Mouse (Mus musculus) liver, adult 2 months (tissue): Measurements from ENCODE around the gene Psmd10. TPM values are rescaled to one million over a fixed set of nuclear protein-coding genes. Genes with fewer than 3 reads are reported as not detected.
A peak's percentile ranks its signal among the peaks of the same experiment; 100 is the strongest.

ENCODE experiments used
- DNase-seq: peaks from one replicate; pipeline ENCODE4 v3.0.0-alpha.2; 2011; ENCODE audit warnings: low read depth, low spot score; ENCODE audit errors: extremely low read depth
- H3K27ac ChIP-seq: fragments of 200-500 bp; replicated peaks from 2 replicates; pipeline ENCODE4 v1.5.1; 2012; ENCODE audit warnings: low read depth, mild to moderate bottlenecking, control low read depth, inconsistent platforms, low read length; ENCODE audit not compliant: insufficient read depth
- H3K27me3 ChIP-seq: fragments of 200-500 bp; 2 replicates; pipeline ENCODE4 v1.6.1; 2012; ENCODE audit warnings: mild to moderate bottlenecking, moderate library complexity, low read length, inconsistent platforms; ENCODE audit not compliant: control insufficient read depth, insufficient read depth
- H3K36me3 ChIP-seq: fragments of 200-500 bp; 2 replicates; pipeline ENCODE4 v1.6.1; 2012; ENCODE audit warnings: low read length, inconsistent platforms; ENCODE audit not compliant: control insufficient read depth, insufficient read depth
- H3K4me1 ChIP-seq: fragments of 200-500 bp; 2 replicates; pipeline ENCODE4 v1.6.1; 2011; ENCODE audit warnings: low read length; ENCODE audit not compliant: control insufficient read depth, insufficient read depth
- H3K4me3 ChIP-seq: fragments of 200-500 bp; 2 replicates; pipeline ENCODE4 v1.5.1; 2011; ENCODE audit warnings: low read depth, mild to moderate bottlenecking, control low read depth, low read length, moderate library complexity; ENCODE audit not compliant: insufficient read depth
- H3K79me2 ChIP-seq: fragments of 200-500 bp; 2 replicates; pipeline ENCODE4 v1.6.1; 2012; ENCODE audit warnings: inconsistent platforms, mild to moderate bottlenecking, low read length, moderate library complexity; ENCODE audit not compliant: control insufficient read depth, insufficient read depth
- H3K9ac ChIP-seq: fragments of 200-500 bp; 2 replicates; pipeline ENCODE4 v1.6.1; 2012; ENCODE audit warnings: low read depth, mild to moderate bottlenecking, control low read depth, inconsistent platforms, low read length
- CTCF ChIP-seq: fragments of 200-500 bp; IDR thresholded peaks from 2 replicates; pipeline ENCODE4 v1.5.1; 2011; ENCODE audit warnings: low read depth, low read length, control low read depth
- POLR2A ChIP-seq: fragments of 200-500 bp; IDR thresholded peaks from 2 replicates; pipeline ENCODE4 v1.6.1; 2011; ENCODE audit warnings: low read length, control low read depth; ENCODE audit not compliant: insufficient read depth; ENCODE audit errors: extremely low read depth
- WGBS: fragments of 180-500 bp; shearing (Covaris S2); methylation state at CpG from one replicate; pipeline ENCODE4 v1.1.7; 2018; 5-methylcytosine and 5-hydroxymethylcytosine counted together
- polyA plus RNA-seq: library from polyadenylated mRNA; depleted of rRNA; stranded (reverse); fragments of >200 nt; gene quantifications from 2 replicates; pipeline ENCODE4 v1.2.3, GENCODE M21; 2012
- total RNA-seq: library from RNA; depleted of rRNA; stranded (reverse); fragments of >200 nt; gene quantifications from 2 replicates; pipeline ENCODE4 v1.2.3, GENCODE M21; 2014

The Psmd10 gene
- total and polyA plus RNA-seq, 2 experiments: 2.7 to 11.9 TPM

- Histone ChIP-seq H3K27ac (no peak overlapping the region), H3K9ac (no peak overlapping the region), H3K27me3 (no peaks in the 10 kb centered on the region), H3K4me1 (no peaks in the 10 kb centered on the region), H3K36me3 (no peaks in the 10 kb centered on the region; the same call in 1 of the 2 replicates), H3K4me3 (no peak overlapping the region), H3K79me2 (no peaks in the 10 kb centered on the region; the same call in 1 of the 2 replicates)
- no peak for TF ChIP-seq POLR2A
- no peak for TF ChIP-seq CTCF
- DNase-seq: no peak
- WGBS: 59% methylated on average over 6 of the region's 6 CpGs
Measured at GRCm38 (mm10) chrX:140984795-140985194, 28.3 kb upstream of the Psmd10 start.

- Histone ChIP-seq H3K4me1 (no peaks in the 10 kb centered on the region), H3K27me3 (no peaks in the 10 kb centered on the region), H3K9ac (no peak overlapping the region), H3K36me3 (no peaks in the 10 kb centered on the region; the same call in 1 of the 2 replicates), H3K79me2 (no peaks in the 10 kb centered on the region; the same call in 1 of the 2 replicates), H3K27ac (no peak overlapping the region), H3K4me3 (no peak overlapping the region)
- TF ChIP-seq POLR2A (no peak), CTCF (no peak)
- whole genome bisulfite sequencing: 39% methylated on average over 6 of the region's 6 CpGs
- DNase-seq: peak; percentile 31
Measured at GRCm38 (mm10) chrX:140983206-140983960, 26.9 kb upstream of the Psmd10 start.

GRCm38 (mm10) chrX:140980163-140980562 lies 23.6 kb upstream of the Psmd10 start:
- DNase-seq: no peak
- no peak overlapping the region for H3K27ac ChIP-seq
- no peak for TF ChIP-seq POLR2A
- no peak for TF ChIP-seq CTCF
- no peaks in the 10 kb centered on the region for H3K27me3 ChIP-seq
- H3K4me3 ChIP-seq: no peak overlapping the region
- no peaks in the 10 kb centered on the region for H3K36me3 ChIP-seq
- 69% methylated on average over 4 of the region's 4 CpGs for WGBS
- no peaks in the 10 kb centered on the region for H3K4me1 ChIP-seq
- H3K9ac ChIP-seq: no peak overlapping the region
- H3K79me2 ChIP-seq: no peaks in the 10 kb centered on the region; the same call in 1 of the 2 replicates

- H3K36me3 ChIP-seq: no peaks in the 10 kb centered on the region
- no peak for TF ChIP-seq CTCF
- no peak for TF ChIP-seq POLR2A
- no peak overlapping the region for H3K9ac ChIP-seq
- no peak overlapping the region for H3K27ac ChIP-seq
- H3K4me1 ChIP-seq: no peaks in the 10 kb centered on the region
- no peaks in the 10 kb centered on the region; the same call in 1 of the 2 replicates for H3K79me2 ChIP-seq
- 70% methylated on average over 2 of the region's 2 CpGs for WGBS
- no peaks in the 10 kb centered on the region for H3K27me3 ChIP-seq
- no peak for DNase-seq
- no peak overlapping the region for H3K4me3 ChIP-seq
Measured at GRCm38 (mm10) chrX:140979546-140979945, 23.0 kb upstream of the Psmd10 start.

- no peak overlapping the region for H3K4me3 ChIP-seq
- no peaks in the 10 kb centered on the region for H3K36me3 ChIP-seq
- H3K4me1 ChIP-seq: no peaks in the 10 kb centered on the region
- no peaks in the 10 kb centered on the region for H3K27me3 ChIP-seq
- WGBS: 100% methylated on average over 1 of the region's 1 CpGs
- TF ChIP-seq CTCF: no peak
- TF ChIP-seq POLR2A: no peak
- no peak for DNase-seq
- no peak overlapping the region for H3K9ac ChIP-seq
- H3K27ac ChIP-seq: no peak overlapping the region
- H3K79me2 ChIP-seq: no peaks in the 10 kb centered on the region; the same call in 1 of the 2 replicates
Measured at GRCm38 (mm10) chrX:140978943-140979342, 22.4 kb upstream of the Psmd10 start.

GRCm38 (mm10) chrX:140956959-140957358 lies 431 bp upstream of the Psmd10 start:
- Histone ChIP-seq H3K4me1 (no peaks in the 10 kb centered on the region; the same call in 1 of the 2 replicates), H3K79me2 (no peaks in the 10 kb centered on the region), H3K27me3 (no peaks in the 10 kb centered on the region), H3K4me3 (peak overlapping the region; percentile 54), H3K27ac (peak overlapping the region; percentile 26; the same call in 1 of the 2 replicates), H3K9ac (peak overlapping the region; percentile 73), H3K36me3 (peaks cover 2% of the 10 kb centered on the region; the same call in 1 of the 2 replicates)
- no peak for TF ChIP-seq CTCF
- no peak for TF ChIP-seq POLR2A
- WGBS: 0% methylated on average over 5 of the region's 5 CpGs
- DNase-seq: no peak
